Comparison of ENCODE assay signal across 23 mouse cellular contexts in genomic region chr4:145274887-145275286, GRCm38 (mm10). TPM values are rescaled to one million over a fixed set of nuclear protein-coding genes. Genes with fewer than 3 reads are reported as not detected.
DNase-seq lines count a peak whose midpoint lies in the region; ATAC-seq lines count a peak whose summit lies in the region.
"Had no signal": no experiment of that assay in that cellular context is flagged by ENCODE, and none has a peak within 500 bp of the region (broad histone marks: within the 10 kb centered on the region; RNA-seq: fewer than 3 reads in every experiment).

No protein-coding gene starts in this region.

- DNase-seq in CD4-positive helper T cell, adult 2 months (ENCODE audit: low read depth, low spot score): peak; percentile 64
- no peak for DNase-seq in heart, adult 11 months
- no peak for DNase-seq in heart, adult 18-20 months
- no peak for DNase-seq in layer of hippocampus, postnatal 36 days
- DNase-seq in cerebellum, postnatal 36 days: no peak
- DNase-seq: adrenal gland, adult 2 months; adrenal gland, postnatal 10 days; adrenal gland, postnatal 25 days; B cell, adult 2 months; cerebellum, adult 11 months; cerebellum, adult 18-20 months; cerebellum, adult 8-10 months; cerebellum, adult 9-11 months; cerebellum, postnatal 14 days; embryo, embryonic 11 days had no signal

- peak; percentile 74 for ATAC-seq in CD4-positive, CD25-positive, alpha-beta regulatory T cell, adult 4 months
- ATAC-seq in activated CD4-positive, CD25-positive, alpha-beta regulatory T cell, adult 4 months: peak; percentile 69
- ATAC-seq in inflammation-experienced regulatory T-cells, adult 6 months: peak; percentile 83
- ATAC-seq: forebrain, embryonic 14.5 days; forebrain, embryonic 16.5 days; Patski had no signal

RNA-seq across cellular contexts. Expression of gene Tnfrsf1b, which starts 28.2 kb away (rescaled TPM):
- polyA plus RNA-seq in CD4-positive, CD25-positive, alpha-beta regulatory T cell, adult 4 months (2017; shearing (Covaris generic)): 100 to 1,000 TPM; 115 to 174 TPM
- 100 to 1,000 TPM in 1 of 2 experiments, 10 to 100 TPM in 1; 87.9 to 139 TPM for polyA plus RNA-seq in activated CD4-positive, CD25-positive, alpha-beta regulatory T cell, adult 4 months (2017; shearing (Covaris generic))
- polyA plus RNA-seq in inflammation-experienced regulatory T-cells, adult 6 months (2017; shearing (Covaris generic)): 100 to 1,000 TPM in 1 of 3 experiments, 10 to 100 TPM in 2; 83.9 to 124 (median 98.2) TPM
- 1 to 10 TPM; 6.5 to 6.6 TPM for total RNA-seq in heart, adult 18-20 months (2021)
- total RNA-seq in layer of hippocampus, postnatal 36 days (2021): 1 to 10 TPM; 2.2 to 4.2 TPM
- total RNA-seq: G1E had no signal
- polyA plus RNA-seq: G1E had no signal

RNA-seq across cellular contexts. Expression of gene Tnfrsf8, which starts 40.1 kb away (rescaled TPM):
- 10 to 100 TPM; 11.5 to 26.5 TPM for polyA plus RNA-seq in CD4-positive, CD25-positive, alpha-beta regulatory T cell, adult 4 months (2017; shearing (Covaris generic))
- polyA plus RNA-seq in activated CD4-positive, CD25-positive, alpha-beta regulatory T cell, adult 4 months (2017; shearing (Covaris generic)): 10 to 100 TPM in 1 of 2 experiments, 1 to 10 TPM in 1; 6.3 to 14.2 TPM
- 10 to 100 TPM; 10.4 to 16.8 (median 14.5) TPM for polyA plus RNA-seq in inflammation-experienced regulatory T-cells, adult 6 months (2017; shearing (Covaris generic))
- under 1 TPM; 0.07 to 0.15 TPM for total RNA-seq in heart, adult 18-20 months (2021)
- under 1 TPM; 0.86 to 0.87 TPM for total RNA-seq in layer of hippocampus, postnatal 36 days (2021)
- polyA plus RNA-seq: erythroblast, embryonic 14.5 days; G1E had no signal
